Mouse (Mus musculus): ENCODE measurements at regions not wholly inside any gene's neighbourhood (a gene's known extent, or its start where the extent isn't known, plus 50 kb on each side); places are given as distances from the start of the nearest gene placed in this dataset.

DNA sequence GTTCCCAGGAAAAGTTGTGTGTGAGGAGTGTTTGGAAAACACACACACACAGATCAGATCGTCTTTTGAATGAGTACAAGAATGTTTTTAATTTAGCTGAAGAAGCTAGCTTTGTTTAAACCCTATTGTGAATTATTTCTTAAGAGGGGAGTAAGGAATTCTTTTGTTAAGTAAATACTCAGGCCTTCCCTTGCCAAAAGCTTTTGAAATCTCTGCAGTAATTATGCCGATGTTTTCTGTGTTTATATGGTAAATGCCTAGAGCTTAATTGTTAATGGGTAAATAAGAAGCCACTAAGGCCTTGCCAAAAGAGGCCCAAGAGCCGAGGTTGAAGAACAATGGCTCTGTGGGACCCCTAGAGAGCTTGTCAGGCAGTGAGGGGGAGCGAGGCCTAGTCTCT, 638.3 kb upstream of the Adam5 start:
- TF ChIP-seq CTCF (IDR thresholded peaks at IDR 0.05; ENCODE audit: borderline replicate concordance, insufficient read depth, low read length), result no peak
- no peak for TF ChIP-seq POLR2A (IDR thresholded peaks at IDR 0.05; ENCODE audit: low read depth, low read length)

Data from embryonic fibroblast, embryonic 13.5 days (primary cell).